Mouse (Mus musculus): ENCODE data around the gene Ankrd1. TPM values are rescaled to one million over a fixed set of nuclear protein-coding genes. Genes with fewer than 3 reads are reported as not detected.

The Ankrd1 gene
- total and polyA plus RNA-seq, 3 experiments = 0.22 TPM; not detected in 2

- H3K4me3 ChIP-seq (ENCODE audit: low read depth, low read length) = no peak overlapping the region
- no peak for DNase-seq (ENCODE audit: low spot score)
- H3K4me1 ChIP-seq (ENCODE audit: insufficient read depth, low read depth, low read length) = no peaks in the 10 kb centered on the region
- H3K9me3 ChIP-seq (replicated peaks) = no peaks in the 10 kb centered on the region
- ATAC-seq (ENCODE audit: extremely low read depth, insufficient number of reproducible peaks, low FRiP score, poor library complexity, severe bottlenecking) = no peak
- H3K36me3 ChIP-seq (replicated peaks) = no peaks in the 10 kb centered on the region
- TF ChIP-seq TAL1 (conservative IDR thresholded peaks at IDR 0.05; ENCODE audit: low read depth, low read length) = no peak
- TF ChIP-seq GATA2 (IDR thresholded peaks at IDR 0.05; ENCODE audit: borderline replicate concordance, low read depth, low read length) = no peak
- no peak for TF ChIP-seq GATA1 (IDR thresholded peaks at IDR 0.05; ENCODE audit: borderline replicate concordance, low read length)
- TF ChIP-seq POLR2AphosphoS5 (IDR thresholded peaks at IDR 0.05; ENCODE audit: insufficient replicate concordance, low read depth, low read length) = no peak
- TF ChIP-seq CTCF (IDR thresholded peaks at IDR 0.05; ENCODE audit: low read depth, low read length) = no peak
- no peaks in the 10 kb centered on the region for H3K27me3 ChIP-seq (ENCODE audit: insufficient read depth, low read length)
Observed at GRCm38 (mm10) chr19:36062801-36063529, 56.9 kb downstream of the Ankrd1 start.

Other genes starting within 250 kb of the Ankrd1 start
- not detected in 2 replicates for gene Htr7, start 62.6 kb downstream of the Ankrd1 start, total RNA-seq (2014; fragmentation: Nextera tagmentation)
- 0.05 TPM in 1 of 2 replicates, not detected in the other for gene Htr7, start 62.6 kb downstream of the Ankrd1 start, total RNA-seq (2017)
- not detected in 2 replicates for gene Htr7, start 62.6 kb downstream of the Ankrd1 start, polyA plus RNA-seq (2012)
- gene Rpp30, start 36.4 kb downstream of the Ankrd1 start, total RNA-seq (2014; fragmentation: Nextera tagmentation) = 87.4 and 113 TPM in 2 replicates
- gene Rpp30, start 36.4 kb downstream of the Ankrd1 start, total RNA-seq (2017) = 43.6 and 53.9 TPM in 2 replicates
- gene Rpp30, start 36.4 kb downstream of the Ankrd1 start, polyA plus RNA-seq (2012) = 4.0 and 4.2 TPM in 2 replicates
- gene Pcgf5, start 228.2 kb upstream of the Ankrd1 start, total RNA-seq (2014; fragmentation: Nextera tagmentation) = 19.6 and 21.4 TPM in 2 replicates
- 23.5 and 24.5 TPM in 2 replicates for gene Pcgf5, start 228.2 kb upstream of the Ankrd1 start, total RNA-seq (2017)
- gene Pcgf5, start 228.2 kb upstream of the Ankrd1 start, polyA plus RNA-seq (2012) = 3.8 and 4.9 TPM in 2 replicates